Mouse (Mus musculus): ENCODE measurements at regions not wholly inside any gene's neighbourhood (a gene's known extent, or its start where the extent isn't known, plus 50 kb on each side); places are given as distances from the start of the nearest gene placed in this dataset.

- DNase-seq (ENCODE audit: extremely low spot score in 1 of 2, low spot score in 1 of 2): no peak
Measured at GRCm38 (mm10) chr3:106879994-106880393, 53.9 kb upstream of the Olfr266 start.

- peak in 1 of 2 experiments; percentile 79 for DNase-seq (ENCODE audit: extremely low spot score in 1 of 2, low spot score in 1 of 2)
Measured at GRCm38 (mm10) chr3:106903198-106903597, 77.1 kb upstream of the Olfr266 start.

DNA sequence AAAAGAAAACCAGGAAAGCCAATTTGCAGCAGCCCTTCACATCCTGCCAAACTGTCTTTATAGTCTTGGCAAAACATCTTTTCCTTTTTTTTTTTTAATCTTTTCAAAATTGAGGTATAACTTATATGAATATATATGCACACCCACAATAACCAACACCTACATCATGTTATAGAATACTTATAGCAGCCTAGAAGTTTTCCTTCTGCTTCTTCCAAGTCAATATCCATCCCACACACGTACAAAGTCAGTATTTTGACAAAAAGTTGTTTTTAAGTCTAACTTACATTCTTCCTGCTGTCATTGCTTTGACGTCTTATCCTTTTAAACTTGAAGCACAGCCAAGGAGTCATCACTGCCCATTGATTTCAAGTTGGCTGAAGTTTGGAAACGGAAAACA lies 80.6 kb upstream of the Olfr266 start:
- peak in 1 of 2 experiments; percentile 25 for DNase-seq (ENCODE audit: extremely low spot score in 1 of 2, low spot score in 1 of 2)

DNA sequence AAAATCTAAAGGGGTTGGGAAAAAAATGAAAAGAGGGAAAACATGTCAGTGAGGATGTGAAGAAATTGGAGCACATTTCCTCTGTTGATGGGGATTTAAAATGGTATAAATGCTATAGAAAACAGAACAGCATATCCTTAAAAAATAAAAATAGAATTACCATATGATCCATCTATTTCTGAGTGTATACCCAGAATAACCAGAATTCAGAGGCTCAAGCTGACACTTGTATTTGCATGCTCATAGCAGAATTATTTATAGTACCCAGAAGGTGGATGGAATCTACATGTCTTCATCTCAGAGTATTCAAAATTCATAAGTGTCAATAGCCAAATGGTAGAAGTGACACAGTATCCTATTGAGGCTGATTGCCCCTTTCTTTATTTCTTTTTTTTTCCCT lies 99.9 kb upstream of the Kcna3 start:
- DNase-seq (ENCODE audit: extremely low spot score in 1 of 2, low spot score in 1 of 2): no peak

DNA sequence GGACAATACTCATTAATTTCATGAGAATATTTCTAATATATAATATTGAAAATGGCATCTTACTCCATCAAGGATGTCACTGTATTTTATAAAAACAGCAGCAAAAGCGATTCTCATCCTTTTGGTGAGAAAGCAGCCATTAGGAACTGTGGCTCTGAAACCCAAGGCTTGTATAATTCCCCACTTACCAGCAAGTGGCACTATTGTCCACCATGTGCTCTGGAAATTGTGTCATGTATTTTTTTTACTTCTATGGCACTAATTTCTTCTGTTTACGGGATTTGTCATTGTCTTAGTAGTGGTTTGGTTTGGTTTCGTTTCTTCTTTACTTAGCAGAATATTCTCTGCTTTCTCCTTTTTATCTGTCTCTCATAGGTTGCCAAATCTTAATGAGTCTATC lies 95.9 kb upstream of the Kcna3 start:
- DNase-seq (ENCODE audit: extremely low spot score in 1 of 2, low spot score in 1 of 2): peak in 1 of 2 experiments; percentile 74

DNA sequence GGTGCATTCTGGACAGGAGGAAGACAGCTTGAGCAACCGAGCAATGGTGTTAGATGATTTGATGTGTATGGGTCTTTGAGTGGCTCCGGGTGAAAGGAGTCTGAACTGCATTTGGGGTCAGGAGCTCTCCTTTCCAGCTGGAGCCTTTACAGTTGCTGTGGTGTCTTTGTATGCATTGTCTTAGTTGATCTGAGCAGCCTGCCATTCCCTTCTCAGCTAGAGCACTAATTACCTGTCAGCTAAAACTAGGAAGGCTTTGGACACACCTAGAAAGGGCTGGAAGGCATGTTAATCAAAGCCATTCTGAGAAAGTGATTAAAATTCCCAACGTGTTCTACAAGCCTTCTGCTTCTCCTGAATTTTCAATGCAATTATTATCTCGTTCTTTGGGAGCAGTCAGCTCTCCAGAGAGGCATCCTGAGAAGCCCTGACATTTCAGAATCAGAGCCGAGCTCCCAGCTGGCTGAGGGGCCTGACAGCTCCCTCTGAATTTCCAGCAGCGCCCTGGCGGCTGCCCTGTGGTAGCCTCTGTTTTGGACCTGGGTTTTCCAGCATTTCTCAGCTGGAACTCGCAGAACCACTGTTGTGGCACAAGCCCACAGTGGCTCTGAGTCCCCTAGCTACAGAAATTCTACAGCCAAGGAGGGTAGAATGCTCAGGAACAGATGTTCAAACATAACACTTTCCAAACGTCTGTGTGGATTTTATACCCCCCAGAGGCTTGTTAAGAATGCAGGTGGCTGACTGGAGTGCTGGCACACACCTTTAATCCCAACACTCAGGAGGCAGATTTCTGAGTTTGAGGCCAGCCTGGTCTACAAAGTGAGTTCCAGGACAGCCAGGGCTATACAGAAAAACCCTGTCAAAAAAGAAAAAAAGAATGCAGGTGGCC lies 80.2 kb upstream of the Kcna3 start:
- no peak for DNase-seq (ENCODE audit: extremely low spot score in 1 of 2, low spot score in 1 of 2)

GRCm38 (mm10) chr3:106957162-106957895 lies 78.6 kb upstream of the Kcna3 start:
- peak; percentile 45 to 51 for DNase-seq (ENCODE audit: extremely low spot score in 1 of 2, low spot score in 1 of 2)

GRCm38 (mm10) chr3:106958194-106958593 lies 77.8 kb upstream of the Kcna3 start:
- DNase-seq (ENCODE audit: extremely low spot score in 1 of 2, low spot score in 1 of 2): peak; percentile 50 to 68

- no peak for DNase-seq (ENCODE audit: extremely low spot score in 1 of 2, low spot score in 1 of 2)
Measured at GRCm38 (mm10) chr3:106960596-106960995, 75.4 kb upstream of the Kcna3 start.

DNA sequence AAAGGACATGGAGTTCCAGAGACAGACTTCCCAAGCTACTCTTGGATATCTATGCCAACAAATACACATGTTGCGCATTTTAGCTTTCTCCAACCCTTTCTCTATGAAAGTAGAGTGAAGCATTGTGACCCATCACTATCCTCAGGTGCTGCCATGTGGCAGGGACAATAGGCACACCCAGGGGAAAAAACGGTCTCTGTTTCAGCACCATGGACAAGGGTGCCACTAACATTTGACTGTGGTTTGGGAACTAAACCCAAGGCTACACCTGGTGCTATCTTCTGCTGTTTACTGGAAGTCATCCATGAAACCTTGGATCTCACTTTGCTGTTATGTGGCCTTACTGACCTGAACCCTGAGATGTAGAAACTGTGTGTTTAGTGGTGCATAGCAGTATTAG lies 73.5 kb upstream of the Kcna3 start:
- no peak for DNase-seq (ENCODE audit: extremely low spot score in 1 of 2, low spot score in 1 of 2)

GRCm38 (mm10) chr3:106966198-106966597 lies 69.8 kb upstream of the Kcna3 start:
- DNase-seq (ENCODE audit: extremely low spot score in 1 of 2, low spot score in 1 of 2): no peak

GRCm38 (mm10) chr3:106967479-106967878 lies 68.5 kb upstream of the Kcna3 start:
- no peak for DNase-seq (ENCODE audit: extremely low spot score in 1 of 2, low spot score in 1 of 2)

DNA sequence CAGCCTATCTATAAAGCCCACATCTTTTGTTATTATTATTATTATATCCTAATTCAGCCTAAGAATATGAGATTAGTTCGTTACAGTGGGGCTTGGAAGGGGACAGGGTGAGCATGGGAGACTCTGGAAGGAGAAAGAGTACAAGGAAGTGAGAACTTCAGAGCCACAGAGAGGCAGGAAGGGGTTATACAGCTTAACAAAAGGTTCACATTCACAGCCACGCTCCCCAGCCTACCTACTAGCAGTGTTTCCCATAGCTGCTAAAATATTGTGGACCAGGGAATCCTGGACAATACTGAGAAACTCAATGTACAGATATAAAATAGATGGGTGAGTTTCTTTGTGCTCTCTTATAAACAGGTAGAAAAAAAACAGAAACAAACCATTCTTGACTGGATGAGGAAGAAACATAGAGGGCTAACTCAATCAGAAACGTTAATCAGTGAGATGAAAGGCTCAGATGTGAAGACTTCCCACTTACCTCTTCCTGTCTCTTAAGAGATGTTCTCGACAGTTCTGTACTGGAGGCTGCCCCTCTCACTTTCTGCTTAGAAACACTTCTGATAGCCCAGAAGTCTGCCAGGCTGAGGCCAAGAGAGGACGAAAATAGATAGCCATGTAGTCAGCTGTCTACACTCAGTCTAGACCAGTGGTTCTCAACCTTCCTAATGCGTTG lies 61.7 kb upstream of the Kcna3 start:
- no peak for DNase-seq (ENCODE audit: extremely low spot score in 1 of 2, low spot score in 1 of 2)

DNA sequence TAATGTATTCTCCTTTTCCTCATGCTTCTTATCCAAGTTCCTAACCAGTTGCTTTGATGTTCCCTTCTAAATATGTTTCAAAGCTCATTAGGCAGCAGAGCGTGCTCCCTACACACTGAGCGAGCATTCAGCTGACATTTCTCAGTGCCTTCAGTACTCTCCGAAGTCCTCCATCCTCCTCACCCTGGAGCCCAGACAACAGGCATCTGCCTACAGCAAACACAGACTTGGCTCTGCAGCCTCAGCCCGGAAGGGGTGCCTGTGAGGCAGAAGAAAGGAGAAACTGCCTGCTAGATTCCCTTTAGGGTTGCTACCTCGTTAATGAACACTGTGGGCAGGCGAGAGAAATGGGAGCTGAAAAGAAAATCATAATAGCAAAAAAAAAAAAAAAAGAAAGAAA lies 57.2 kb upstream of the Kcna3 start:
- DNase-seq (ENCODE audit: extremely low spot score in 1 of 2, low spot score in 1 of 2): no peak

DNA sequence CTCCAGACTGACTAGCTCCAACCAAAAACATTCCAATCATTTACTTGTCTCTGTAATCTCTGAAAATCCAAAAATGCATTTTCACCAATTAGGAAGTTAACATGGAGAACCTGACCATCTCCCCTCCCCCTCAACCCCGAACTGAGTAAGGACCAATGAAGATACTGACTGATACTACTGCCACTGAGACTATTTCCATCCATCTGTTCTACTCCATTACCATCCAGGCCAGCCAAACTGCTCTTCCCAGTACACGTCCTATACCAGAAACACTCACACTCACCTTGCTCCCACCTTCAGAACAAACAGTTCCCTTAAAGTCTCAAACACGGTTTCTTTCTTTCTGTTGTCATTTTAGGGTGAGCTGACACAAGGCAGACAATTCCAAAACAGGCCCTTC lies 55.1 kb upstream of the Kcna3 start:
- DNase-seq (ENCODE audit: extremely low spot score in 1 of 2, low spot score in 1 of 2): no peak

GRCm38 (mm10) chr3:106981323-106981722 lies 54.6 kb upstream of the Kcna3 start:
- no peak for DNase-seq (ENCODE audit: extremely low spot score in 1 of 2, low spot score in 1 of 2)

DNA sequence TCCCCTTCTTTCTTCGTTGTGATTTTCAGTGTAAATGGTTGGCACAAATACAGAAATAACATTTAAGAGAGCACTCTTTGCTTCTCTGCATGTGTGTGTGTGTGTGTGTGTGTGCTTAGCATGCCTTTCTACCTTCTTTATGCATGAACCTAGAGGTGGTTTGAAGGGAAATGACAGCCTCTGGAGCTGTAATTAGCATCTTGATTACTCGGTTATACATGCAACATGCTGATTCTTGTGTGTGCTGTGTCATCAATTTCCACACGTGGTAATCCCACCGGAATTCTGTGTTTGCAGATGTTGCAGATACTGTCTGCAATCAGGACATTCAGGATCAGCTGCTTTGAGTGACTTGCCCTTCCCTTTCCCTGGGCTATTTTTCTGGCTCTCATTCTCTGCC lies 51.7 kb upstream of the Kcna3 start:
- no peak for DNase-seq (ENCODE audit: extremely low spot score in 1 of 2, low spot score in 1 of 2)
